Mouse (Mus musculus) activated CD4-positive, CD25-positive, alpha-beta regulatory T cell, adult 9 weeks (primary cell): ENCODE measurements around the gene Ibsp. TPM values are rescaled to one million over a fixed set of nuclear protein-coding genes. Genes with fewer than 3 reads are reported as not detected.

Experiments used
- polyA plus RNA-seq: library from polyadenylated mRNA; unstranded; fragments of 100-300 nt; shearing (Covaris generic); gene quantifications from one replicate; pipeline ENCODE4 v1.2.1, GENCODE M21; 2017

The Ibsp gene
- polyA plus RNA-seq, result not detected

DNA sequence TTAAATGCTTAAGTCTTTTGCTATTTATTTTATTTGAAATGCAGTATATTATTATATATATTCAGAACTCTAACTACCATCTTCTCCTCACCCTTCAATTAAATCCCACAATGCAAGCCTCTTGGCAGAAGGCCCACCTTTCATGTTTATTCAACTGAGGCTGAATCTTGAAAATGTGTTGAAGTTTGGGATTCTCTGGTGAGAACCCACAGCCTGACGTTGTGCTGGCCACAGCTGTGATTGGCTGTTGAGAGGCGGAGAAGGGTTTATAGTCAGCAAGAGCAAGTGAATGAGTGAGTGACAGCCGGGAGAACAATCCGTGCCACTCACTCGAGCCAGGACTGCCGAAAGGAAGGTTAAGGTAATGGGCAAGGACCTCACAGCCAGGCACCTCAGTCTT is at the start of gene Ibsp:
Ibsp (plus strand) TSS at position 178 of the 400 bp plus-strand sequence.

DNA sequence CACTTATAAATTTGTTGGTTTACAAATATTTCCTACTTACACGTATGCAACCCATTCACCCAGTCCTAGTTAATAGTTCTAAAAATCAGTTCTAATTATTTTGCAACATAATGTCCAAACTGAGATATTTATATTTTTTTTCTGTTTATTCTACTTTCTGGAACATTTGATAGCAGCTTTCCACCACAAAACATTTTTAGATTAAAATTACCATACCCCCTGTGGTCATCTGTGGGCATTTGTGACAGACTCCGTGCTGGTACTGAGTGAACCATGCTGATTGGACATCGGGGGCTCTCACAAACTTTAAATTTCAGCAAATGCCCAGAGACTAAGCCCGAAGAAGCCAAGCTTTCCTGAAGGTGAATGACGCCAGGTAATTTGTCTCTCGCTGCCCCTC is 26.1 kb downstream of the Ibsp start, which contains the start of gene Mepe:
Mepe (plus strand) TSS at position 301 of the 400 bp plus-strand sequence.

Other genes starting within 250 kb of the Ibsp start
- not detected for gene Gm17660, start 221.6 kb upstream of the Ibsp start, polyA plus RNA-seq
- gene Sparcl1, start 185.4 kb upstream of the Ibsp start, polyA plus RNA-seq, result not detected
- gene Dspp, start 128.5 kb upstream of the Ibsp start, polyA plus RNA-seq, result not detected
- not detected for gene Dmp1, start 96.6 kb upstream of the Ibsp start, polyA plus RNA-seq
- not detected for gene Mepe, start 26.2 kb downstream of the Ibsp start, polyA plus RNA-seq
- gene Spp1, start 135.9 kb downstream of the Ibsp start, polyA plus RNA-seq, result 0.33 TPM
- 0.07 TPM for gene Pkd2, start 160.3 kb downstream of the Ibsp start, polyA plus RNA-seq
- gene BC005561, start 209.2 kb downstream of the Ibsp start, polyA plus RNA-seq, result 1.5 TPM